ENCODE assay signal across 8 mouse cellular contexts in genomic region chr17:56132661-56133060, GRCm38 (mm10). TPM values are rescaled to one million over a fixed set of nuclear protein-coding genes. Genes with fewer than 3 reads are reported as not detected.
A peak's percentile ranks its signal among the peaks of the same experiment; 100 is the strongest.
DNase-seq lines count a peak whose midpoint lies in the region; ATAC-seq and TF ChIP-seq lines count a peak whose summit lies in the region.

No protein-coding gene starts in this region.

- H3K9ac ChIP-seq in intestine, embryonic 15.5 days, result no peak overlapping the region
- no peak overlapping the region for H3K9ac ChIP-seq in lung, embryonic 14.5 days

- peak; percentile 89 for TF ChIP-seq CTCF in lung, embryonic 14.5 days (IDR thresholded peaks at IDR 0.05; ENCODE audit: low read depth)
- TF ChIP-seq CTCF in olfactory bulb, adult 2 months (IDR thresholded peaks at IDR 0.05; ENCODE audit: insufficient read depth, low read depth, low read length), result peak; percentile 69

- TF ChIP-seq POLR2A in olfactory bulb, adult 2 months (IDR thresholded peaks at IDR 0.05; ENCODE audit: insufficient read depth, low read depth, low read length), result no peak

- no peak overlapping the region for H3K27ac ChIP-seq in intestine, embryonic 15.5 days
- H3K27ac ChIP-seq in lung, embryonic 14.5 days (ENCODE audit: low read depth), result no peak overlapping the region
- H3K27ac ChIP-seq in olfactory bulb, adult 2 months (ENCODE audit: insufficient read depth, low read depth, low read length), result no peak overlapping the region

- H3K4me3 ChIP-seq in intestine, embryonic 15.5 days (replicated peaks), result no peak overlapping the region
- H3K4me3 ChIP-seq in lung, embryonic 14.5 days (ENCODE audit: low read depth, low read length), result no peak overlapping the region
- H3K4me3 ChIP-seq in olfactory bulb, adult 2 months (ENCODE audit: insufficient read depth, low read depth, low read length), result no peak overlapping the region

- H3K27me3 ChIP-seq in intestine, embryonic 15.5 days (replicated peaks), result no peaks in the 10 kb centered on the region
- no peaks in the 10 kb centered on the region for H3K27me3 ChIP-seq in lung, embryonic 14.5 days (ENCODE audit: insufficient read depth, low read length)

- no peak for ATAC-seq in intestine, embryonic 15.5 days
- ATAC-seq in lung, embryonic 14.5 days (ENCODE audit: insufficient read depth), result no peak

- peak; percentile 55 for DNase-seq in ovary, postnatal 14 days (ENCODE audit: low spot score)
- no peak for DNase-seq in ovary, adult 18-20 months (ENCODE audit: low spot score)
- peak; percentile 71 for DNase-seq in adipocyte (ENCODE audit: low spot score)
- peak; percentile 60 for DNase-seq in embryo, embryonic 9.5 days (ENCODE audit: extremely low spot score)
- peak; percentile 77 for DNase-seq in lung, embryonic 14.5 days
- no peak for DNase-seq in layer of hippocampus, postnatal 14 days (ENCODE audit: low spot score in 2 of 2)

- H3K36me3 ChIP-seq in intestine, embryonic 15.5 days, result no peaks in the 10 kb centered on the region
- no peaks in the 10 kb centered on the region for H3K36me3 ChIP-seq in lung, embryonic 14.5 days (ENCODE audit: insufficient read depth)

- 3% methylated on average over 14 of the region's 14 CpGs for WGBS in intestine, embryonic 15.5 days
- WGBS in lung, embryonic 14.5 days, result 3% methylated on average over 14 of the region's 14 CpGs
- 7% methylated on average over 14 of the region's 14 CpGs for WGBS in olfactory bulb, adult 2 months

- peaks cover 16% of the 10 kb centered on the region for H3K4me1 ChIP-seq in intestine, embryonic 15.5 days (replicated peaks)
- 0 out of 2 replicates have a peak, but pooled peaks cover 6% of the 10 kb centered on the region for H3K4me1 ChIP-seq in lung, embryonic 14.5 days (ENCODE audit: insufficient read depth)
- H3K4me1 ChIP-seq in olfactory bulb, adult 2 months (ENCODE audit: control insufficient read depth, insufficient read depth, low read length), result peaks cover 33% of the 10 kb centered on the region

- H3K4me2 ChIP-seq in intestine, embryonic 15.5 days (replicated peaks), result peak overlapping the region; percentile 39
- H3K4me2 ChIP-seq in lung, embryonic 14.5 days, result 0 out of 2 replicates have a peak overlapping the region, but pooled peaks have one; percentile 1

- H3K9me3 ChIP-seq in intestine, embryonic 15.5 days, result no peaks in the 10 kb centered on the region
- H3K9me3 ChIP-seq in lung, embryonic 14.5 days (ENCODE audit: low read depth, low read length), result no peaks in the 10 kb centered on the region

RNA-seq across cellular contexts. Expression of gene Sema6b, which starts 7.5 kb away (rescaled TPM):
- 1.4 TPM in 2 replicates for polyA plus RNA-seq in intestine, embryonic 15.5 days (2015; fragmentation: Nextera tagmentation; extraction: Ambion mirVana)
- polyA plus RNA-seq in lung, embryonic 14.5 days (2014; fragmentation: Nextera tagmentation; extraction: Ambion mirVana), result 1.7 and 1.8 TPM in 2 replicates
- polyA plus RNA-seq in olfactory bulb, adult 2 months (2012; ENCODE audit: insufficient read depth, insufficient read length, low replicate concordance, missing spikeins), result not detected in 2 replicates
- total RNA-seq in layer of hippocampus, postnatal 14 days (2021), result 100 to 1,000 TPM; 140 to 142 TPM

RNA-seq across cellular contexts. Expression of gene Lrg1, which starts 10.9 kb away (rescaled TPM):
- 0.15 and 0.33 TPM in 2 replicates for polyA plus RNA-seq in intestine, embryonic 15.5 days (2015; fragmentation: Nextera tagmentation; extraction: Ambion mirVana)
- polyA plus RNA-seq in lung, embryonic 14.5 days (2014; fragmentation: Nextera tagmentation; extraction: Ambion mirVana), result 0.17 TPM in 1 of 2 replicates, not detected in the other
- polyA plus RNA-seq in olfactory bulb, adult 2 months (2012; ENCODE audit: insufficient read depth, insufficient read length, low replicate concordance, missing spikeins), result not detected in 2 replicates
- total RNA-seq in layer of hippocampus, postnatal 14 days (2021), result under 1 TPM; 0.62 to 0.81 TPM

RNA-seq across cellular contexts. Expression of gene Plin5, which starts 15.3 kb away (rescaled TPM):
- polyA plus RNA-seq in intestine, embryonic 15.5 days (2015; fragmentation: Nextera tagmentation; extraction: Ambion mirVana), result 0.52 and 0.85 TPM in 2 replicates
- polyA plus RNA-seq in lung, embryonic 14.5 days (2014; fragmentation: Nextera tagmentation; extraction: Ambion mirVana), result 0.34 and 0.86 TPM in 2 replicates
- not detected in 2 replicates for polyA plus RNA-seq in olfactory bulb, adult 2 months (2012; ENCODE audit: insufficient read depth, insufficient read length, low replicate concordance, missing spikeins)
- total RNA-seq in layer of hippocampus, postnatal 14 days (2021), result 1 to 10 TPM; 1.1 to 1.4 TPM

RNA-seq across cellular contexts. Expression of gene Plin4, which starts 23.1 kb away (rescaled TPM):
- polyA plus RNA-seq in intestine, embryonic 15.5 days (2015; fragmentation: Nextera tagmentation; extraction: Ambion mirVana), result 0.03 and 0.14 TPM in 2 replicates
- 0.12 and 0.28 TPM in 2 replicates for polyA plus RNA-seq in lung, embryonic 14.5 days (2014; fragmentation: Nextera tagmentation; extraction: Ambion mirVana)
- polyA plus RNA-seq in olfactory bulb, adult 2 months (2012; ENCODE audit: insufficient read depth, insufficient read length, low replicate concordance, missing spikeins), result not detected in 2 replicates
- 1 to 10 TPM; 1.3 to 2.5 TPM for total RNA-seq in layer of hippocampus, postnatal 14 days (2021)

RNA-seq across cellular contexts. Expression of gene Tnfaip8l1, which starts 29.6 kb away (rescaled TPM):
- polyA plus RNA-seq in intestine, embryonic 15.5 days (2015; fragmentation: Nextera tagmentation; extraction: Ambion mirVana), result 11.9 and 12.8 TPM in 2 replicates
- 14.5 and 16.2 TPM in 2 replicates for polyA plus RNA-seq in lung, embryonic 14.5 days (2014; fragmentation: Nextera tagmentation; extraction: Ambion mirVana)
- not detected in 2 replicates for polyA plus RNA-seq in olfactory bulb, adult 2 months (2012; ENCODE audit: insufficient read depth, insufficient read length, low replicate concordance, missing spikeins)
- 1 to 10 TPM; 6.2 to 6.6 TPM for total RNA-seq in layer of hippocampus, postnatal 14 days (2021)

Comparison
In these comparisons a context has a peak if more than half of its experiments do, and no peak if none do; other contexts are left out.
1. DNase-seq: peak in ovary, postnatal 14 days (single experiment), adipocyte (single experiment), embryo, embryonic 9.5 days (single experiment) and lung, embryonic 14.5 days (single experiment); none in ovary, adult 18-20 months (single experiment) and layer of hippocampus, postnatal 14 days (0 of 2).
2. RNA of gene Sema6b, which starts 7.5 kb away (polyA plus RNA-seq): not detected in olfactory bulb, adult 2 months; 1.7 to 1.8 TPM in lung, embryonic 14.5 days and 1.4 TPM in intestine, embryonic 15.5 days; every median in the first group is over 10 times any median in the second.